Mouse (Mus musculus) cortical plate, adult 2 months (tissue): ENCODE data around the gene Hif3a. TPM values are rescaled to one million over a fixed set of nuclear protein-coding genes. Genes with fewer than 3 reads are reported as not detected.

Source experiments
- H3K27ac ChIP-seq: fragments of 200-500 bp; 2 replicates; pipeline ENCODE4 v1.5.1; 2012; ENCODE audit warnings: low read length, control low read depth, inconsistent platforms; ENCODE audit not compliant: insufficient read depth
- H3K4me1 ChIP-seq: fragments of 200-500 bp; 2 replicates; pipeline ENCODE4 v1.6.1; 2011; ENCODE audit warnings: low read length; ENCODE audit not compliant: control insufficient read depth, insufficient read depth
- H3K4me3 ChIP-seq: fragments of 200-500 bp; 2 replicates; pipeline ENCODE4 v1.5.1; 2011; ENCODE audit warnings: mild to moderate bottlenecking, low read length, control low read depth; ENCODE audit not compliant: insufficient read depth
- CTCF ChIP-seq: fragments of 200-500 bp; IDR thresholded peaks from 2 replicates; pipeline ENCODE4 v1.5.1; 2011; ENCODE audit warnings: mild to moderate bottlenecking, control low read depth, low read length; ENCODE audit not compliant: insufficient read depth; ENCODE audit errors: extremely low read depth
- POLR2A ChIP-seq: fragments of 200-500 bp; IDR thresholded peaks from 2 replicates; pipeline ENCODE4 v1.6.1; 2011; ENCODE audit warnings: mild to moderate bottlenecking, low read length, control low read depth; ENCODE audit not compliant: insufficient read depth; ENCODE audit errors: extremely low read depth
- polyA plus RNA-seq: library from polyadenylated mRNA; depleted of rRNA; stranded (reverse); fragments of >200 nt; gene quantifications from 2 replicates; pipeline ENCODE4 v1.2.3, GENCODE M21; 2012

Gene Hif3a
- polyA plus RNA-seq, 1 experiment: 3.3 TPM

DNA sequence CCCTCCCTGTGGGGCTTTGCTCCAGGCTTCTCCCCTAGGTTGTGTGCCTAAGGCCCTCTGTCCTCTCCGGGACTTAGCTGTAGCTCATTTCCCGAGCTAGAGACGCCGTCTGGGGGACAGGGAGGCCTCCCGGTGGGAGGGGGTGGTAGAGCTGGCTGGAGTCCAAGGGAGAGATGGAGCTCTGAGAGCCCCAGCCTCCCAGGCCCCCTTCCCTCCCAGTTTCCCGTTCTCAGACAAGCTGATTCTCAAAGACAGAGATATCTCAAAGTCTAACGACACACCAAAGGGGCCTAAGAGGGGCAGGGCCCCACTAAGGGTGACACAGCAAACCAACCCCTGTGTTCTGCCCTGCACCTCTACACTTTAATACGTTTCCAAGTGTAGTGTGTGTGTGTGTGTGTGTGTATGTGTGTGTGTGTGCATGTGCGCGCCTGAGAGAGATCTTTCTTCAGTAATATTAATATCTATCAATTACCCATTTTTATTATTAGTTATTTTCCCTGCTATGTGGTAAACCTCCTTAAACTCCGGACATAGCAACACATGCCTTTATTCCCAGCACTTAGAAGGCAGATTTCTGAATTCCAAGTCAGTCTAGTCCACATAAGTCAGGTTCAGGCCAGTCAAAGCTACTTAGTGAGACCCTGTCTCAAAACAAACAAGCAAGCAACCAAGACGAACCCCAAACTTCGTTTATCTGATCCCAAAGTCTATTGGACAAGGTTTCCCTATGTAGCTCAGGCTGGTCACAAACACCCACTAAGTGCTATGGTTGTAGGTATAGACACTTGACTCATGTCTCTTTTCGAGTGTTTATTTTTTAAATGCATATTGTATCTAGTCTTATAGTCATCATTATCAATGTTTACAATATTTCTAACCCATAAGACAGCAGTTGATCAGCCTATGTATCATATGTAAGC is 5.4 kb downstream of the Hif3a start:
- peaks cover 9% of the 10 kb centered on the region for H3K4me1 ChIP-seq
- peak overlapping the region; percentile 98 for H3K27ac ChIP-seq
- H3K4me3 ChIP-seq: peak overlapping the region; percentile 68
- TF ChIP-seq CTCF (no peak), POLR2A (no peak)

DNA sequence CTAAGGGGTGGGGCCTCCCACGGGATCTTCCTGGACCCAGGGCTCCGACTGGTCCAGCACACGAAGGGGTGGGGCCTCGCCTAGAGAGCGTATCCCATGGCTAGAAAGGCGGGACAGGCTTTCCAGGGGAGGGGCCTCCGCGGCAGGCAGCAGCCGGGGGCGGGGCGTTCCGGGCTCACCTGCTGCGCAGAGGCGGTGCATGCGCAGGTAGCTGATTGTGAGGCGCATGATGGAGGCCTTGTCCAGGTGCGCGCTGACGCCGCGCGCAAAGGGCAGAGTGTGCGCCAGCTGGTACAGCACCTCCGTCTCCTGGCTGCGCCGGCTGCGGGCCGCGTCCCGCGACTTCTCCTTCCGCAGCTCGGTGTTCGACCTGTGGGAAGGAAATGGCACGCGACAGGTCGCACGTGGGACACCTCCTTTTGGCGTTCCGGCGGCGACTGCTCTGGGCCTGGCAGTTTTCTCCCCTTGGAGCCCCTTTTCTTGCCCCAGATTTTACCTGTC is 6.1 kb downstream of the Hif3a start:
- H3K27ac ChIP-seq: peak overlapping the region; percentile 98
- no peak for TF ChIP-seq CTCF
- TF ChIP-seq POLR2A: peak; percentile 58; the same call in 1 of the 2 replicates

GRCm38 (mm10) chr7:17055287-17055946 is 6.8 kb downstream of the Hif3a start:
- H3K27ac ChIP-seq: peak overlapping the region; percentile 17; the same call in 1 of the 2 replicates
- peaks cover 8% of the 10 kb centered on the region for H3K4me1 ChIP-seq
- peak overlapping the region; percentile 68; the same call in 1 of the 2 replicates for H3K4me3 ChIP-seq
- TF ChIP-seq POLR2A: no peak
- TF ChIP-seq CTCF: no peak

More for the DNA sequence above, 6.1 kb downstream of the Hif3a start:
- peak overlapping the region; percentile 68 for H3K4me3 ChIP-seq
- peaks cover 9% of the 10 kb centered on the region for H3K4me1 ChIP-seq

GRCm38 (mm10) chr7:17054325-17054989 is 7.8 kb downstream of the Hif3a start:
- TF ChIP-seq POLR2A (no peak), CTCF (no peak)
- no peak overlapping the region for H3K4me3 ChIP-seq

GRCm38 (mm10) chr7:17050933-17051594 is 11.2 kb downstream of the Hif3a start:
- no peak overlapping the region for H3K4me3 ChIP-seq
- H3K27ac ChIP-seq: no peak overlapping the region
- peaks cover 2% of the 10 kb centered on the region; the same call in 1 of the 2 replicates for H3K4me1 ChIP-seq
- TF ChIP-seq POLR2A (no peak), CTCF (peak; percentile 68)

More at GRCm38 (mm10) chr7:17054325-17054989, 7.8 kb downstream of the Hif3a start:
- Histone ChIP-seq H3K4me1 (peaks cover 6% of the 10 kb centered on the region; the same call in 1 of the 2 replicates), H3K27ac (no peak overlapping the region)

DNA sequence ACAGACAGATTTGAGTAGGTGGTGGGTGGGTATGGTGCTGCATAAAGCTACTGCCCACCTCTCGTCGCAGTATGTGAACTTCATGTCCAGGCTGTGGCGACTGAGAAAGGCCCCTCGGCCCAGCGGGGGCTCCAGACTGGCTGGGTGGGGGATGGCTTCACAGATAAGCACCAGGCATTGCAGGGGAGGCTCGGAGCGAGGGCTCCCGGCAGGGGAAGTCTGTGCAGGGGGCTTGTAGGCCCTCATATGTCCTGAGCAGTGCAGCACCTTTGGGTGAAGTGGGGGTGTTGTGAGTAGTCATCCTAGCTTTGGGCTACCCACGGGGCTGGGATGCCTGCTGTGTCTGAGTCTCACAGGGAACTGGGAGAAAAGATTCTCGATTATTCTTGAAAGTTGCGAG is 11.7 kb downstream of the Hif3a start:
- no peak overlapping the region for H3K27ac ChIP-seq
- H3K4me3 ChIP-seq: no peak overlapping the region
- H3K4me1 ChIP-seq: peaks cover 2% of the 10 kb centered on the region; the same call in 1 of the 2 replicates
- TF ChIP-seq CTCF (no peak), POLR2A (no peak)

DNA sequence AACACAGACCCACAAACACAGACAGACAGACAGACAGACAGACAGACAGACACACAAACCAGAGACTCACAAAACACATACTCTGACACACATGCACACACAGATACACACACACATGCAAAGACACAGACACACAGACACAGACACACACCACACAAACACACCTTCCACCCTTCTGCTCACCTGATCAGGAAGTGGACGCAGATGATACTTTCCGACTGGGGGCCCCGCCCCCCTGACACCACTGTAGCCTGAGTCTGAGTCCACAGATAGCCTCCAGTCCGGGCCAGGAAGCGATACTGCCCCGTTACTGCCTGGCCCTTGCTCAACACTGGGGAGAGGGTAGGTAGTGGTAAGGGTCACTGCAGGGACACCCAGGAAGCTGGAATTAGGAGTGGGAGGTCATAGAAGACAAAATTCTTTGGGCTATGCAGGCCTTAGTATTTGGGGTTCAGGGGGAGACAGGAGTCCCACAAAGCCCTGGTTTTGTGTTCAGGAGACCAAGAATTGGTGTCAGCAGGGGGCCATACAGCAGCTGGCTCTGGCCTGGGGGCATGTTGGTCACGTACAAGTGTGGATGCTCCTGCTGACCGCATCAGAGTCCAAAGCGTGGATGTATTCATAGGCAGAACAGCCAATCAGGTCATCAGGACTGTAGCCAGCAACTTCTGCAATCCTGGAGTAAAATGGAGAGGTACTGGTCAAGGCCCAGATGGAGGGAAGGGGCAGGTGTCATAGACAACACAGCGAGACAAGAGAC is 13.6 kb downstream of the Hif3a start:
- H3K27ac ChIP-seq: no peak overlapping the region
- no peak for TF ChIP-seq CTCF
- no peak for TF ChIP-seq POLR2A
- no peak overlapping the region for H3K4me3 ChIP-seq
- peaks cover 12% of the 10 kb centered on the region for H3K4me1 ChIP-seq

GRCm38 (mm10) chr7:17047041-17047682 is 15.1 kb downstream of the Hif3a start:
- no peak for TF ChIP-seq POLR2A
- no peak for TF ChIP-seq CTCF
- H3K4me3 ChIP-seq: no peak overlapping the region
- H3K27ac ChIP-seq: no peak overlapping the region
- peaks cover 12% of the 10 kb centered on the region for H3K4me1 ChIP-seq
